Mouse (Mus musculus) CH12.LX (cell line): ENCODE data around the gene Bnc2.

Experiments
- CTCF ChIP-seq, 2 experiments: IDR thresholded peaks in 1 of 2; conservative IDR thresholded peaks in 1 of 2; 2 replicates each; pipeline ENCODE4 v1.5.1; 2011 to 2012; ENCODE audit warnings: low read depth in 2 of 2, low read length in 2 of 2, improper control_type of control experiment in 1 of 2, inconsistent platforms in 1 of 2, mild to moderate bottlenecking in 1 of 2, moderate library complexity in 1 of 2
- ELF1 ChIP-seq: IDR thresholded peaks from 2 replicates; pipeline ENCODE4 v1.6.1; 2014; ENCODE audit warnings: low read depth, mild to moderate bottlenecking, inconsistent platforms, low read length, improper control_type of control experiment
- MAZ ChIP-seq: IDR thresholded peaks from 2 replicates; pipeline ENCODE4 v1.6.1; 2012; ENCODE audit warnings: low read depth, mild to moderate bottlenecking, inconsistent platforms, low read length, improper control_type of control experiment, moderate library complexity
- MYC ChIP-seq: IDR thresholded peaks from 2 replicates; pipeline ENCODE4 v1.6.1; 2011; ENCODE audit warnings: low read depth, mild to moderate bottlenecking, improper control_type of control experiment, low read length
- ZMIZ1 ChIP-seq: IDR thresholded peaks from 2 replicates; pipeline ENCODE4 v1.6.1; 2012; ENCODE audit warnings: low read depth, mild to moderate bottlenecking, inconsistent platforms, low read length, improper control_type of control experiment

DNA sequence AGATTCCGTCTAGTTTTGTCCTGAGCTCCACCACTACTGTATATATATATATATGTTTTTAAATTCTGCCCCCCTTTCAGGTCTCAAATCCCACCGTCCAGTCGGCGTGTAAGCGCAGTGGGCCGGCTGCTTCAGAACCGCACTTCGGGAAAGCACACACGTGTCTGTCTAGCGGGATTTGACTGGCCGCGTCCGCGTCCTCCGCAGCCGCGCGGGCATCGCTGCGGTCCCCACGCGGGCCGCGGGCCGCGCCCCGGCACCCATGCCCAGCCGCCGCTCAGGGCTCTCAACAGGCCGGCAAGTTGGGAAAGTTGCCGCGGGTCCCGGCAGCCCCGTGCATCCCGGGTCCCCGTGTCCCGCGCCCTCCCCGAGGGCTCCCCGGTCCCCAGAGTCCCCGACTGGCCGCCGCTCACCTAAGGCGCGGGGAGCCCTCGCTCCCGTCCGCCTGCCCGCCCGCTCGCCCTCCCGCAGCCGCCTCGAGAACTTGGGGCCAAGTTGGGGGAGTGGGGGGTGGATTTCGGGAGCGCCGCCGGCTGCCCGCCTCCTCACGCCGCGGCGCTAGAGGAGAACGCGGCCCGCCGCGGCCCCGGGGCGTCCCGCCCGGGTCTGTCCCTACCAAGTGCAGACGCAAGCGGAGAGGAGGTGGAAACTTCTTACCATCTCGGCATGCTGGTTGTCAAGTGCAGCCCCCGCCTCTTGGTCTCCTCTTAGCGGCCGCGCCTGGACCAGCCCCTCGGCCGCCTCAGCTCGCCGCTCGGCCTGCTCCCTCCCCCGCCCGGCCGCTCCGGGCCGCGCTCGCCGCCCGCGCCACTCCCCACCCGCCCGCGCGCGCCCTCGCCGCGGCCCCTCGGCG lies 531 bp downstream of the Bnc2 start:
- TF ChIP-seq MAZ (no peak), MYC (no peak), CTCF (conservative IDR thresholded peaks at IDR 0.05 in 1 of 2, IDR thresholded peaks at IDR 0.05 in 1 of 2; ENCODE audit: low read depth in 2 of 2, low read length in 2 of 2) (no peak), ELF1 (no peak), ZMIZ1 (no peak)
